Mouse (Mus musculus) embryo, embryonic 9.5 days (tissue): ENCODE results near the gene Coq2.
A peak's percentile ranks its signal among the peaks of the same experiment; 100 is the strongest.

Experiments
- DNase-seq: peaks from one replicate; pipeline ENCODE4 v3.0.0-alpha.2; 2017; ENCODE audit errors: extremely low spot score

Gene Coq2

DNA sequence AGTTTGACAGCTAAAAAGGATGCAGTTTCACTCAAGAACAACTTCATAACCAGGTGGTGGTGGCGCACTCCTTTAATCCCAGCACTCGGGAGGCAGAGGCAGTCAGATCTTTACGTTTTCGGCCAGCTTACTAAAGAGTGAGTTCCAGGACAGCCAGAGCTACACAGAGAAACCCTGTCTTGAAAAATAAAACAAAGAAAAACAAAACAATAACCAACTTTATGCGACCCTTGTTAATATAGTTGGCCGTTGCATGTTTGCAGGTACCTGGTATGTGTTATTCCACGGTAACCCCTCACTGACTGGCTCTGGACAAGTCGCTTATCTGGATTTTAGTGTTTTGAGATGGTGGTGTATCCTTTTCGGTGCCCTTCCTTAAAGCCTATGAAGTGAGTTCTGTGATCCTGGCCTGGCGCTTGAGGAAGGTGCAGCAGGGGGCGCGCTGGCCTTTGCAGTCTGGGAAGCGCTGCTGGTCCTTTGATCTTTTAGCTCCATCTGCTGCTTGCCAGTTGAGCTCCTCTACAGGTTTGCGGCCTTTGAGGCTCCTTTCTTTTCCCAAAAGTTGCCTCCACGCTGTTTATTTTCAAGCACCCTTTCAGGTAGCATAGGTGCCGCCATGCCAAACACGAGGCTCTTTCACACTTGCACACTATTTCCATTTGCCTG lies at the start of gene Coq2:
Gene Coq2, minus strand, starts transcription at position 430 of the 666 bp plus-strand sequence.
- peak; percentile 80 for DNase-seq

DNA sequence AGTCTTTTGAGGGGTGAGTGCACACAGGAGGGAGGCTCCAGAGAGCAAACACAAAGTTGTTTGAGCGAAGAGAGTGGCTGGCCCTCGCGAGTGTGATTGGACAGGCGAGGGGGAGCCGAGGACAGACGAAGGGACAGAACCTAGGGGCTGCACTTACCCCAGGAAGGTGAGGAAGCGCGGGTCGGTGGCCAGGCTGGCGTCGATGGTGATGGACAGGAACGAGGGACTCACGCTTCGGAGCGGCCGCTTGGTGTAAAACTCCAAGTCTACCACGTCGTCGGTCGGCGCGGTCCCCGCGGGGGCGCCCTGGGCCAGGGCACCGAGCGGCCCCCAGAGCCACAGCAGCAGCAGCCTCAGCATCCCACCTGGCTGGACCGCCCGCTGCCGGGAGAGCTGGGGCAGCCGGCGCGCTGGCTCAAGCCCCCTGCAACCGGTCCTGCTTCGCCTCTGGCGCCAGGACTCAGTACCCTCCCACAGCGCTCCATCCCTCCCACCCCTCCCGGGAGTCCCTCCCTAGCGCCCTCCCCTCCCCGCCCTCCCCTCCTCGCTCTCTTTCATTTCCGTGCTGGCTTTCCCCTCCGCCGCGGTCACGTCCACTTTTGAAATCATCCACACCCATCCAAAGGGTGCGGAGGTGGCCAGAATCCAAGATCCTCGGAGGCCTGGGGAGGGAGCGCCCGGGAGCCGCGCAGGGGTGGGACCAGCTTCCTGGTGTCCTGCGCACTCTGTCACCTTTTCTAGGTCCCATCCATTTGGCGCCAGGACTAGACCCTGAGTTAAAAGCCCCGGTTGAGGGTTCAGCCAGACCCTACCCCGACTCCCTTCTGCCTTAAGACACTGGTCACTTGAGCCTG lies 44.5 kb upstream of the Coq2 start, which contains the start of gene Hpse:
Gene Hpse, minus strand, starts transcription at position 482 of the 854 bp plus-strand sequence.
- peak; percentile 63 for DNase-seq

DNA sequence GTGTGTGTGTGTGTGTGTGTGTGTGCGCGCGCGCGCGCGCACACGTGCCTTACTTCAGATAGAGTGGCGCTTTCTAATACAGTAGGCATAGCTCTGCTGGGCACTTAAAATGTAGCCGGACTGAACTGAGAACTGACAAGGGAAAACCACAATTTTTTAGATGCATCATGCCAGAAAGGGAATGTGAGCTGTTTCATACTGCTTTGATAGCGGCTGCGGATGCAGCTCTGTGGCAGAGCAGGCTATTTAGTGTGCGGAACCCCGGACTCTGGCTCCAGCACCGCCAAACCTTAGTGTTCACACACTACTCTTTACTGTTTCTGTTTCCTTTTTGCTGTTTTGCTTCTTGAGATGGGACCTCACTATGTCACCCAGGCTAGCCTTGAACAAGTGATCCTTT lies 41.8 kb upstream of the Coq2 start:
- DNase-seq, result no peak

DNA sequence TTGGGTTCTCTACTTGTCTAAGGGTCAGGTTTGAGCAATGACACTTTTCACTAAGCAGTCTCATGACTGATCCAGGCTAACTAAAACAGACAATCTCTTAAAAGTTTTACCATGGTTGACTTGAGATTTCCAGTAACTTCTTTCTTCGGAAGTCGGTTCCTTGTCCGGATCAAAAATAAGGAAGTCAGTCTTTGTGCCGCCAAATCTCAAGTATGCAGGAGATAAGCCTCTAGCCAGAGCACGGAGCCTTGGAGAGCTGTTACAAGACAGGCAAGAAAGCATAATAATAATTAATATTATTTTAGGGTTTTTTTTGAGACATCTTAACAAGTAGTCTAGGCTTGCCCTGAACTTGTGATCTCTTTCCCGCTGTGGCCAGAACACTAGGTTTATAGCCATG lies 36.3 kb upstream of the Coq2 start:
- no peak for DNase-seq

DNA sequence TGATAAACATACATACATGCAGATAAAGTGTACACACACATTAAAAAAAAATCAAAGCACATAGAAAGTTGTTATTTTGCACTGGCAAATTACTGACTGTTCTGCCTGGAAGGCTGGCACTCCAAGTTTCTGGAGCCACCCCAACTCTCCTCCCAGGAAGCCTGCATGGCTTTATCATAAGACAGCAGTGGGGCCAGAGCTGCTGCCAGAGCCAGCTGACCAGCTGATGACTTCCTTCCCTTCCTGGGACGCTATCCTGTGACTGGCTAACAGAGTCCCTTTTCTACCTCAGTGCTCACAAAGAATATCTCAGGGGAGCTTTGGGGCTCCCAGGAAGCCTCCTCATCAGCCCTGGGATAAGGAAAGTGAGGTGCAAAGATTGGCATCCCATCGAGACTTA lies 35.1 kb upstream of the Coq2 start:
- DNase-seq, result no peak

DNA sequence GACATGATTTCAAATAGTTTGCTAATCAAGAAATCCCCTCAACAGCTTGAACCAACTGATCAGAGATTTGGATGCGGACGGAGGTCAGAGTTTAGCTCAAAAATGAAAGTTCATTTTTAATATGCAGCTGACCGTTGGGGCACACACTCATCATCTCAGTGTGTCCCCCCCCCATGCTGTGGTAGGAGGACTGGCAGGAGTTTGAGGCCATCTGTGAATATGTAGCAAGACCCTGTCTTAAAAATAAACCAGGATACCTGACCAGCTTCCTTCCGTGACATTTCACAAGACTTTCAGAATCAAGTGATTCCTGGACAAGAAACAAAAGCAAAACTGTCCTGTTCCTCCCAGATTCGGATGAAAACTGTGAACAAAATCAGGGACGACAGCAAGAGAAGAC lies 34.1 kb upstream of the Coq2 start:
- no peak for DNase-seq

DNA sequence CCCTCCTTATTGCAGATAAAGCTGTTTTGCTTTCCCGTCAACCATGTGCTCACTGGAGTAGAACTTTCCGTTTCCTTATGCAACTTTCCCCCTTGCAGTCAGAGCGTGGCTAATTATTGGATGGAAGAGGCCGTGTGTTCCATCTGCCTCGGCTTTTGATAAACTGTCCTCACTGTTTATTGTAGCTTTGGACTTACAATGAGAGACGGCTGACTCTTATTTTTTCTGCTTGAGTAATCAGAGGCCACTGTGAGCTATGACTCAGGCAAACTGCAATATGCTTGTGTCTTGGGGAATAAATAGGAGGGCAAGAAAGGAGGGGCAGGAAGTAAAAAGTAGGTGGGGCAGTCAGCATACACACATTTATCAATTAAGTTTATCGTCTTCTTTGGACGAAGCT lies 31.7 kb upstream of the Coq2 start:
- DNase-seq, result no peak

DNA sequence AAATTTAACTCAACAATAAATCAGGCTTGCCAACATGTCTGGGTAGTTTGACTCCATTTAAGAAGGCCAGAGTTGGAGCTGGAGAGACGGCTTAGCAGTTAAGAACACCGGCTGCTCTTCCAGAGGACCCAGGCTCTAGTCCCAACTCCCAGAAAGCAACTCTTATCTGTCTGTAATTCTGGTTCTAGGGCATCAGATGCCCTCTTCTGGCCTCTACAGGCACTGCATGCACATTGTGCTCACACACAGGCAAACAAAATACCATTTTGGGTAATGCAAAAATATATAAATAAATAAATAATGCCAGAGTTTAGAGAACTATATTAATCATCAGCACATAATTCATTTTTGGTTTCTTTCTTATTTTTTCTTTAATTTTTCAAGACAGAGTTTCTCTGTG lies 29.3 kb upstream of the Coq2 start:
- no peak for DNase-seq

DNA sequence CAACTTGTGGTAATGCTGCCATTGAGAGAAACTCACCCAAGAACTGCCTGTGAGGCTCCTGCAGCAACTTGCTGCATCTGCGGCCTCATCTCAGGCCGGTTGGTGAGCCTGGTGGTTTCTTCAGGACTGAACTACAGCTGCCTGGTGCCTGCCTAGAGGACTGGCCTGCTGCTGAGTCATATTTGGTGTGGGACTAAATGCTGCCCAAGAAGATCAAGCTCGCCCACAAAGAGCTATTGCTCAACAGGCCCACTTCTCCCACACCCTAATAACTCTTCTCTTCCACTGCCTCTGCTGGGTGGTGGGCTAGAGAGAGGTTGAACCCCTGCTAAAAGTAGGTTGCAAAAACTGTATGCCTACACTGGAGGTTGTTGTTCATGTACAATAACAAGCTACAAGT lies 27.4 kb upstream of the Coq2 start:
- no peak for DNase-seq

DNA sequence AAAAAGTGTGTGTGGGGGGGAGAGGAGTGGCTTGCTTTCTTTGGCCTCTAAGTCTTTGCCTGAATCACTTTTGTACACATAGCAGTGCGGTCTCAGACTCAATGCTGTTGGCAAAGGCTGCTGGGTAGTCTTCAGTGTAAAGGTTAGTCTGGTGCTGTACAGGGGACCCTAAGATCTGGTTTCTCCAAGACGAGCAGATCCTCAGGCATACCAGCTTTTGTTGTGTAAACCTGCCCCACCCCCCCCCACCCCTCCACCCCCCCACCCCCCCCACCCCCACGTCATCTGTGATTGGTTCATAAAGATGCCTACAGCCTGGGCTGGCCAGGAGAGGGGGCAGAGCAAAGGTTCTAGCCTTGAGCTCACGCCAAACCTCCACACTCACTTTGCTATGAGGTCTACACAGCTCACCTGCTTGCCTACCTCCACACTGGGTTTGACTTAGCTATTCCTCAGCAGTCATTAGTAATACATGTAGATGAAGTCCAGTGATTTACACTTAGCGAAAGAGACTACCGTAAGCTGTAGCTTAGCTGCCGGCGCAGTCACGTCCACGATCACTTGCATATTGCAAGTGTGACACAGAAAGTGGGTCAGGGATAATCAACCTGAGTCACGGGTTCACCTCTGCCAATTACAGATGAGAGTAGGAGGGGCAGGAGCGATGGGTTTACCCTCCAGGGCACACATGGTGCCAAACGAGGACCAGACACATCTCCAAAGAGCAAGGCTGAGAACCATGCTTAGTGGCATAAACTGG lies 26.1 kb upstream of the Coq2 start:
- DNase-seq, result no peak

DNA sequence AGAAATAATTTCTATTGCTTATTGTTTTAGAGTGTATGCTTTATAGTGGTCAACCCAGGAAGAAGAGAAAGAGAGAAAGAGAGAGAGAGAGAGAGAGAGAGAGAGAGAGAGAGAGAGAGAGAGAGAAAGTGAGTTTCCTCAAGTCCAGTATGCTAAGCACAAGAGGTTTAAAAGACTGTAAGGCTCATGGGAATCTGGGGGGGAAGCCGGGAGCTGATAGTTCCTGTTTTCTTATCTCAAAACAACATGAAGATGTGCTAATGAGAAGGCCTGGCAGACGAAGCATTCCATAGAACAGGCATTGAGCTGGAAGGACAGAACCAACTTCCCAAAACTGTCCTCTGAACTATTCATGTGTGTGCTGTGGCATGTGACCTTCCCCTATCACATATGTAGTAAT lies 22.9 kb upstream of the Coq2 start:
- DNase-seq, result no peak

DNA sequence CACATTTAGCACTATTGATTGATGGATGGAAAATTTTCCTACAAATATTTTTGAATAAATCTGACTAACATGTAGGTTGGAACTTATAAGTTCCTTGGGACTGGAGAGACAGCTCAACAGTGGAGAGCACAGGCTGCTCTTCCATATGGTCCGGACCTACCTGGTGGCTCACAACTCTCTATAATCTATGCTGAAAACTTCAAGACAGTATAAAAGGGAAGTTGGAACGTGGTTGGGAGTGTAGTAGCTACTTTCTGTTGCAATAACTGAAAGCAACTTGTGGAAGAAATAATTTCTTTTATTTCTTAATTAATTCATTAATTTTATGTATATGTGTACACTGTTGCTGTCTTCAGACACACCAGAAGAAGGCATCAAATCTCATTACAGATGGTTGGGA lies 22.5 kb upstream of the Coq2 start:
- DNase-seq, result no peak

DNA sequence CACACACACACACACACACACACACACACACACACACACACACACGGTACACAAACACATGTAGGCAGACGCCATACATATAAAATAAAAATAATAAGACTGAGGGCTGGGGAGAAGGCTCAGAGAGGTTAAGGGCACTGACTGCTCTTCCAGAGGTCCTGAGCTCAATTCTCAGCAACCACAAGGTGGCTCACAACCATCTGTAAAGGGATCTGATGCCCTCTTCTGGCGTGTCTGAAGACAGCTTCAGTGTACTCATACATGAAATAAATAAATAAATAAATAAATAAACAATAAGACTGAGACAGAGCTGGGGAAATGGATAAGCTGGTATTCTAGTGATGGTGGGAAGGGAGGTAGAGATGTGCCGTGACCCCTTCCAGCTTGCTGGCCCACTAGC lies 10.7 kb upstream of the Coq2 start:
- DNase-seq, result no peak

DNA sequence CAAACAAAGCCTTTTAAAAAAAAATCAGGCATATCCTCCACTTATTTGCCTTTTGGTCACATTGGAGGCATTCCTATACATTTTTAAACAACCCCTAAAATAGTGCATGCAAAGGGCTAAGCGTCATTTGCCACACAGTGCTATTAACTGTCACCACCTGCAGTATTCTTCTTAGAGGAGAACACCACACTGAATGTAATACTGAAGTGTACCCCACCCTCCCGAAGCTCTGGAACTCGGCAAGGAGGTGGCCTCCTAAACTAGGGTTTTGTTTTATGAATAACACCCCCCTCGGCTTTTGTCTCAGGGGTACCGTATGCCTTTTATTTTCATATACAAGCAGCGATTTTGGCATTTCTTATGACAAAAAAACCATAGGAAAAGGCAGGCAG lies 5.6 kb upstream of the Coq2 start:
- no peak for DNase-seq

DNA sequence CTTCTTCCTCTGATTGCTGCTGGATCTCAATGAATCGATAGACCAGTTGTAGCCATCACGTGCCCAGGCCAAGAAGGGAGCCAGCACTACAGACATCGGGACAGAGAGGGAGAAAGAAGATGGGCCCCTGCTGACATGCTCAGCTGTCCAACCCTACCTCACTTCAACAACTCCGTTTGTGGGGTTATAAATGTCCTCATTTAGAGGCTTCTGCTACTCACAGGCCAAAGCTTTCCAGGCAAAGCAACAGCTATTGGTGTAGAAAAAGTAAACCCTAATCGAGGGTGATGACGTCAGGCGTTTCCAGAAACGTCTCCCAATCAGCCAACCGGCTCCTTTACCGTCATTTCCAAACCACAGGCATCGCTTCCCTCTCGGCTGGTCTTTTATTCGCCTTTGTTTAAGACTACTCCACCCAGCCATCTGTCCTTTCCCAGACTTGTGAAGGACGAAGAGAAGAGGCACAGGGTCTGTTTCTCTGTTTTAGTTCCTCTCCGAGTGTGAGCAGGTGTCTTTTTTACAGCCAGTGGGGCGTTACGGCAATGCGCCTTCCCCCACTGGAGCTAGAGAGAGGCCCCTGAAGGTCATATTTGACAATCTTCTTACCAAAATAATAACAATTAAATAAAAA lies 5.1 kb upstream of the Coq2 start:
- DNase-seq, result no peak

DNA sequence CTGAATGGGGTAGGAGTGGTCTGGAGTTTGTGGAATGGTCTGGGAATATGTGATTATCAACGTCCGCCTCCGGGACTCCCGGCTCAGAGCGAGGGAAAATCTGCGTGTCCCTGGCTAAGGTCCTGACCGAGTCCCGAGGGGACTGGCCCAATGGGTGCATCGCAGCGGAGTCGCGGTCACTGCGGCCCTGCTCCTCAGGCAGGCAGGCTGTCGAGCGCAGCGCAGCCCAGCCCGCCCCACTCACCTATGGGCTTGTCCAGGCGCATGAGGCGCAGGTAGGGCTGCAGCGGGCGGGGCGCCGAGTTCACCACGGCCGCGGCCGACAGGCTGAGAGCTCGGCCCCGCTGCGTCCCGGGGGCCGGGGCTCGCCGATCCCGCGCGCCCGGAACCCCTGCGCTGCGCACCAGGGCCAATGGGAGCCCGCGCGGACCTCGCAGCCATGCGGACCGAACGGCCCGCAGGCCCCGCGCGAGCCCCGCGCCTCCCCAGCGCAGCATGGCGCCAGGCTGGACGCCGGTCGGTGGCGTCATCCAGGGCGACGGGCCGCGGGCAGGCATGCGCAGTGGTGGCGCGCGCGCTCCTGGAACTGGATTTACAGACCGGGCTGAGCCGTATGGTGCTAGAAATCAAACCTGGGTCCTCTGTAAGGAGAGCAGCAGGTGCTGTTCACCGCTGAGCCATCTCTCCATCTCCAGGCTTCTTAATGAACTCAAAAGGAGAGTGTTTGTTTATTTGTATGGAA lies 1.0 kb downstream of the Coq2 start:
- peak; percentile 89 for DNase-seq

DNA sequence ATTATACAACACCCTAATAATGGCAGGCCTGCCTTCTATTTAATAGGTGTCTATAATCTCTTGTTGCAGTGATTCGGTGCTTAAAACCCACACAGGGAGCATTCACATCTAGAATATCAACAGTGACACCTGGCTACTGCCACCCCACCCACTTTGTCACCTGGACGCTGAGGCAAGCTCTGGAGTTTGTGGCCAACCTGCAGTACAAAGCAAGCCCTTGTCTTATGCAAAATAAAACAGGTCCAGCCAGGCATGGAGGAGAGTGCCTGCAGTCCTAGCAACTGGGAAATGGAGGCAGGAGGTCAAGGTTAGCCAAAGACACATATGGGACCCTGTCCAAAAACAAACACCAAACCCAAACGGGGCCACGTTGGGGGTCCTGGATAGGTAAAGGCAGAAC lies 2.5 kb downstream of the Coq2 start:
- no peak for DNase-seq

DNA sequence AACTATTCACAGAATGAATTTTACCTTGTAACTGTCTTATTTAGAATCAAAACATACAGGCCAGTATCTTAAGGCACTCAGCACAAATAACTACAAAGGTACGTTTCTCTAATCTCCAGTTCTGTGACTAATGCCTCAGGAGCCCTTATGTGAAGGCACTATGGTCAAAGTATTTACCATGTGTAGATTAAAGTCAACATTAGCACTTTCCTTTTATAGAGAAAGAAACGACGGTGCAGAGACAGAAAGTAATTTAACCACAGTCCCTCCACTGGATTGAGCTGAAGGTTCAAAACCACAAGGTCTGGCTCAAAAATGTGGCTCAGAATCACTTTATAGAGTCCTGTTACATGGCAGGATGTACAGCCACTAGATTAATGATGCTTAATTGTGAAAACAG lies 3.0 kb downstream of the Coq2 start:
- no peak for DNase-seq

DNA sequence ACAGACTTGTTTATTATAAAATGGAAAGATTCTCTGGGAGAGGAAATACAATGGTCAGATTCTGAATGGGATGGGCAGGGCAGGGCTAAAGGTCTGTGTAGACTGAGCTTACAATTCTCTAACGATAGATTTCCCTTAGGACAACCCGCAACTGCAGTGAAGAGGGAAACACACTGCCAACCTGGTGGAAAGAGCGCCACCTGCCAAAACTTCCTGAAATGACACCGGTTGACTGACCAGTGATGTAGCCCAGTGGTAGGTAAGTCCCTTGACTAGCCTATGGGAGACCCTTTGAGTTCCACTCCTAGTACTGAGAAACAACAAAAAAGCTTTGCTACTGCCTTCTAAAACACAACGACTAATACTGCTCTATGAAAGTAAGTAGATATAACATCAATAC lies 3.5 kb downstream of the Coq2 start:
- DNase-seq, result peak; percentile 55

DNA sequence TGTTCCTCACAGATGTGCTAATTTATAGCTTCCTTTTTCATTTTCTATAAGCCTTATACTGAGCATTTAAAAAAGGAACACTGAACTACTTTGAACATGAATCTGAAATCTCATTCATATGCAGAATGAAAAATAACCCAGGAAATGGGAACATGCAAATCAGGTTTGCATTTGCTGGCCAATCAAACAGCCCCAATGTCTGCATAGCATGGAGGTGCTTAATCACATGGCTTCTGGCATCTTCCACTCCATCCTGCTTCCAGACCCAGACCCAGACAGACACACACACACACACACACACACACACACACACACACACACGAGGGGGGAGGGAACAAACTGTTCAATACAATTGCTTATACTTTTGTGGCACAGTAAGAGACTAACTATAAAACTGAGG lies 8.0 kb downstream of the Coq2 start:
- no peak for DNase-seq

DNA sequence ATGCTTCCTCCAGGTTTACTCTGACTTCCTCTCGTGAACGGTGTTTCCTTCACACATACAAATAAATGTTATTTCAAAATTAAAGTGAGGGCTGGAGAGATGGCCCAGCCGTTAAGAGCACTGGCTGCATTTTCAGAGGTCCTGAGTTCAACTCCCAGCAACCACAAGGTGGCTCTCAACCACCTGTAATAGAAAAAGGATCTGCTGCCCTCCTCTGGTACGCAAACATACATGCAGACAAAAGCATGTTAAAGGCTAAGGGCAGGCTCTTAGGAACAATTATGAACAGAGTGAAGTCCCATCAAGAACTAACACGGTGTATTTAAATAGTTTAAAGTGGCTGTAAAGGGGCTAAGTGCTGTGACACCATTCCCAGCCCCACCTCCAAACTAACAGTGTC lies 11.1 kb downstream of the Coq2 start:
- peak; percentile 33 for DNase-seq

DNA sequence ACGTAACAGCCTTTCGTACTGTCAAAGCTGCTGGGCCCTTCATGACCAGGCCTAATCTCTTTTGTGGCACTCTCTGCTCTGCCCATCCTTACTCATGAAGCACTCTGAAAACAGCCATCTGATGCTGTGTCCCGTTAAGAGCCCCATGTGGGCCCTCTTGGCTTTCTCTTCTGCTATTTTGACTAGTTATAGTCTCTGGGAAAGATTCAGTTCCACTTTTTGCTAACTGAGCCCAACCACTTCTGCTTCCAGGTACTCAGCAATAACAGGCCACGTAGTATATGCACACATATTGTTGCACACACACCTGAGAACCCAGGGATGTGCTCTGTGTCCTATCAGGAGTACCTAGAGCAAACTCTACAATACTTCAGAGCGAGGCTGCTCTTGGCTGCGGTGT lies 11.9 kb downstream of the Coq2 start:
- DNase-seq, result no peak
